Mouse (Mus musculus): Measurements from ENCODE around the gene Eif4g3.

DNA sequence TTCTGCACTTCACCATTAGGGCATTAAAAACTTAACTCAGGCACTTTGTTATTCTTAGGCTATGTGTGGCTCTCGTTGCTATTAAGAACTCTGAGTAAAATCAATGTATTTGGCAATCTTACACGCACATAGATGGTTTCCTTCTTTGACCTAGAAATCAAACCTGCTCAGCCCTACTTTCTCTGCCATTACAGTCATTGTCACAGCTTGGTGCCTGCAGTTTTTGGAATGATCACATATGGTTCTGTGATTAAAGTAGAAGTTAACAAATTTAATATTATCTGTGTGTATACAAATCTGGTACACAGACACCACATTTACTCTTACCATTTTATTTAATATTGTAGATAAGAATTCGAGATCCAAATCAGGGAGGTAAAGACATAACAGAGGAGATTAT lies 112.1 kb downstream of the Eif4g3 start:
- no peak for TF ChIP-seq CTCF (conservative IDR thresholded peaks at IDR 0.05; ENCODE audit: low read length)
- TF ChIP-seq NANOG (IDR thresholded peaks at IDR 0.05; ENCODE audit: borderline replicate concordance, low read length): no peak
- no peak for TF ChIP-seq POU5F1 (IDR thresholded peaks at IDR 0.05; ENCODE audit: borderline replicate concordance, low read length)
